Mouse (Mus musculus) MEL (cell line): ENCODE measurements around the gene Aldh16a1. TPM values are rescaled to one million over a fixed set of nuclear protein-coding genes. Genes with fewer than 3 reads are reported as not detected.

Experiments
- DNase-seq: peaks from one replicate; pipeline ENCODE4 v3.0.0; 2011; ENCODE audit warnings: low read depth, low spot score
- H3K27ac ChIP-seq: 2 replicates; pipeline ENCODE4 v1.5.1; 2012; ENCODE audit warnings: low read depth, mild to moderate bottlenecking, control low read depth, low read length, moderate library complexity; ENCODE audit not compliant: control insufficient read depth
- H3K27me3 ChIP-seq, 2 experiments: fragments of 150-350 bp in 1 of 2; sonication (generic) in 1 of 2; 2 replicates each; pipeline ENCODE4 v1.6.1; 2012; ENCODE audit warnings: low read length in 2 of 2, mild to moderate bottlenecking in 2 of 2, improper control_type of control experiment in 1 of 2, moderate library complexity in 1 of 2; ENCODE audit not compliant: insufficient read depth in 2 of 2, control insufficient read depth in 1 of 2
- H3K36me3 ChIP-seq, 2 experiments: 2 replicates each; pipeline ENCODE4 v1.6.1; 2012 to 2014; ENCODE audit warnings: low read length in 2 of 2, improper control_type of control experiment in 1 of 2, inconsistent platforms in 1 of 2, mild to moderate bottlenecking in 1 of 2; ENCODE audit not compliant: insufficient read depth in 2 of 2, control insufficient read depth in 1 of 2
- H3K4me1 ChIP-seq, 2 experiments: fragments of 150-350 bp in 1 of 2; sonication (generic) in 1 of 2; 2 replicates each; pipeline ENCODE4 v1.6.1; 2012; ENCODE audit warnings: low read length in 2 of 2, improper control_type of control experiment in 1 of 2, mild to moderate bottlenecking in 1 of 2; ENCODE audit not compliant: insufficient read depth in 2 of 2, control insufficient read depth in 1 of 2
- H3K4me3 ChIP-seq, 2 experiments: fragments of 150-350 bp in 1 of 2; sonication (generic) in 1 of 2; 2 replicates each; pipeline ENCODE4 v1.5.1; 2012; ENCODE audit warnings: low read depth in 2 of 2, low read length in 2 of 2, mild to moderate bottlenecking in 2 of 2, moderate library complexity in 2 of 2, control low read depth in 1 of 2, improper control_type of control experiment in 1 of 2; ENCODE audit not compliant: control insufficient read depth in 1 of 2, insufficient read depth in 1 of 2
- H3K79me2 ChIP-seq: 2 replicates; pipeline ENCODE4 v1.6.1; 2012; ENCODE audit warnings: mild to moderate bottlenecking, low read length, moderate library complexity; ENCODE audit not compliant: control insufficient read depth, poor library complexity, insufficient read depth
- H3K9ac ChIP-seq: 2 replicates; pipeline ENCODE4 v1.6.1; 2012; ENCODE audit warnings: low read depth, mild to moderate bottlenecking, control low read depth, low read length, moderate library complexity; ENCODE audit not compliant: control insufficient read depth, poor library complexity, severe bottlenecking
- H3K9me3 ChIP-seq: fragments of 150-350 bp; sonication (generic); replicated peaks from 2 replicates; pipeline ENCODE4 v1.6.1; 2012; ENCODE audit warnings: mild to moderate bottlenecking, low read length, improper control_type of control experiment, moderate library complexity; ENCODE audit not compliant: insufficient read depth
- BHLHE40 ChIP-seq: IDR thresholded peaks from 2 replicates; pipeline ENCODE4 v1.6.1; 2012; ENCODE audit warnings: low read depth, mild to moderate bottlenecking, inconsistent platforms, low read length, improper control_type of control experiment, borderline replicate concordance
- CHD1 ChIP-seq: IDR thresholded peaks from 2 replicates; pipeline ENCODE4 v1.6.1; 2012; ENCODE audit warnings: low read depth, mild to moderate bottlenecking, inconsistent platforms, low read length, improper control_type of control experiment
- CTCF ChIP-seq, 3 experiments: IDR thresholded peaks in 2 of 3; conservative IDR thresholded peaks in 1 of 3; 2 replicates each; pipeline ENCODE4 v1.5.1; 2011 to 2012; ENCODE audit warnings: low read length in 3 of 3, low read depth in 2 of 3, mild to moderate bottlenecking in 2 of 3, improper control_type of control experiment in 1 of 3, inconsistent platforms in 1 of 3, mixed read lengths in 1 of 3, moderate library complexity in 1 of 3; ENCODE audit not compliant: control insufficient read depth in 1 of 3, insufficient read depth in 1 of 3, poor library complexity in 1 of 3, severe bottlenecking in 1 of 3
- E2F4 ChIP-seq: IDR thresholded peaks from 2 replicates; pipeline ENCODE4 v1.6.1; 2011; ENCODE audit warnings: low read depth, low read length, improper control_type of control experiment, borderline replicate concordance
- ELF1 ChIP-seq: IDR thresholded peaks from 2 replicates; pipeline ENCODE4 v1.6.1; 2014; ENCODE audit warnings: low read depth, mild to moderate bottlenecking, inconsistent platforms, low read length, improper control_type of control experiment, moderate library complexity
- EP300 ChIP-seq, 2 experiments: IDR thresholded peaks; 2 replicates each; pipeline ENCODE4 v1.6.1; 2011; ENCODE audit warnings: improper control_type of control experiment in 2 of 2, low read length in 2 of 2, low read depth in 1 of 2, mild to moderate bottlenecking in 1 of 2
- ETS1 ChIP-seq: IDR thresholded peaks from 2 replicates; pipeline ENCODE4 v1.6.1; 2012; ENCODE audit warnings: low read depth, mild to moderate bottlenecking, inconsistent platforms, low read length, improper control_type of control experiment, moderate library complexity
- GATA1 ChIP-seq: IDR thresholded peaks from 2 replicates; pipeline ENCODE4 v1.6.1; 2011; ENCODE audit warnings: low read depth, low read length, improper control_type of control experiment
- HCFC1 ChIP-seq: IDR thresholded peaks from 2 replicates; pipeline ENCODE4 v1.6.1; 2012; ENCODE audit warnings: low read depth, mild to moderate bottlenecking, inconsistent platforms, low read length, improper control_type of control experiment, moderate library complexity
- KAT2A ChIP-seq: conservative IDR thresholded peaks from 2 replicates; pipeline ENCODE4 v1.6.1; 2012; ENCODE audit warnings: low read depth, low read length, improper control_type of control experiment, inconsistent platforms
- MAFK ChIP-seq: IDR thresholded peaks from 2 replicates; pipeline ENCODE4 v1.6.1; 2011; ENCODE audit warnings: low read depth, mild to moderate bottlenecking, low read length, improper control_type of control experiment, borderline replicate concordance
- MAX ChIP-seq: IDR thresholded peaks from 2 replicates; pipeline ENCODE4 v1.6.1; 2011; ENCODE audit warnings: low read length, improper control_type of control experiment
- MEF2A ChIP-seq: IDR thresholded peaks from 2 replicates; pipeline ENCODE4 v1.6.1; 2014; ENCODE audit warnings: low read depth, mild to moderate bottlenecking, inconsistent platforms, low read length, improper control_type of control experiment; ENCODE audit not compliant: poor library complexity, insufficient replicate concordance, severe bottlenecking; ENCODE audit errors: extremely low read depth
- MXI1 ChIP-seq: IDR thresholded peaks from 2 replicates; pipeline ENCODE4 v1.6.1; 2011; ENCODE audit warnings: mild to moderate bottlenecking, low read depth, low read length, improper control_type of control experiment
- MYB ChIP-seq: IDR thresholded peaks from 2 replicates; pipeline ENCODE4 v1.6.1; 2011; ENCODE audit warnings: mild to moderate bottlenecking, low read depth, low read length, improper control_type of control experiment
- MYC ChIP-seq: IDR thresholded peaks from 2 replicates; pipeline ENCODE4 v1.6.1; 2011; ENCODE audit warnings: low read depth, mild to moderate bottlenecking, low read length, improper control_type of control experiment, moderate library complexity
- NELFE ChIP-seq: IDR thresholded peaks from 2 replicates; pipeline ENCODE4 v1.6.1; 2011; ENCODE audit warnings: low read depth, low read length, improper control_type of control experiment
- POLR2A ChIP-seq, 2 experiments: IDR thresholded peaks; 2 replicates each; pipeline ENCODE4 v1.6.1; 2011 to 2012; ENCODE audit warnings: low read length in 2 of 2, mild to moderate bottlenecking in 2 of 2, control low read depth in 1 of 2, improper control_type of control experiment in 1 of 2, low read depth in 1 of 2, moderate library complexity in 1 of 2; ENCODE audit not compliant: control insufficient read depth in 1 of 2, insufficient read depth in 1 of 2, poor library complexity in 1 of 2
- POLR2AphosphoS2 ChIP-seq: IDR thresholded peaks from 2 replicates; pipeline ENCODE4 v1.6.1; 2011; ENCODE audit warnings: low read length, improper control_type of control experiment
- RAD21 ChIP-seq: IDR thresholded peaks from 2 replicates; pipeline ENCODE4 v1.6.1; 2011; ENCODE audit warnings: mild to moderate bottlenecking, low read depth, low read length, improper control_type of control experiment
- RCOR1 ChIP-seq: IDR thresholded peaks from 2 replicates; pipeline ENCODE4 v1.6.1; 2012; ENCODE audit warnings: low read depth, mild to moderate bottlenecking, inconsistent platforms, low read length, improper control_type of control experiment
- SMC3 ChIP-seq: IDR thresholded peaks from 2 replicates; pipeline ENCODE4 v1.6.1; 2011; ENCODE audit warnings: low read depth, low read length, improper control_type of control experiment
- TAL1 ChIP-seq: IDR thresholded peaks from 2 replicates; pipeline ENCODE4 v1.6.1; 2012; ENCODE audit warnings: mild to moderate bottlenecking, inconsistent platforms, low read length, moderate library complexity, mixed read lengths
- TCF12 ChIP-seq: IDR thresholded peaks from 2 replicates; pipeline ENCODE4 v1.6.1; 2014; ENCODE audit warnings: low read depth, mild to moderate bottlenecking, inconsistent platforms, low read length, improper control_type of control experiment, moderate library complexity
- ZKSCAN1 ChIP-seq: IDR thresholded peaks from 2 replicates; pipeline ENCODE4 v1.6.1; 2012; ENCODE audit warnings: low read depth, mild to moderate bottlenecking, inconsistent platforms, low read length, improper control_type of control experiment, moderate library complexity
- ZMIZ1 ChIP-seq: IDR thresholded peaks from 2 replicates; pipeline ENCODE4 v1.6.1; 2012; ENCODE audit warnings: low read depth, mild to moderate bottlenecking, inconsistent platforms, low read length, improper control_type of control experiment, moderate library complexity
- polyA plus RNA-seq, 2 experiments: library from polyadenylated mRNA; stranded (reverse) in 1 of 2; unstranded in 1 of 2; fragments of >175 nt in 1 of 2; fragments of >200 nt in 1 of 2; gene quantifications; 2 replicates each; pipeline versions ENCODE4 v1.2.1 to v1.2.4; 2012; ENCODE audit warnings: low replicate concordance in 2 of 2, low read depth in 1 of 2; ENCODE audit not compliant: insufficient read length in 2 of 2, insufficient read depth in 1 of 2, missing spikeins in 1 of 2
- total RNA-seq: library from RNA; depleted of rRNA; stranded (reverse); fragments of 300-350 nt; gene quantifications from 2 replicates; pipeline ENCODE4 v1.2.3, GENCODE M21; 2012

Aldh16a1 gene
- total and polyA plus RNA-seq, 3 experiments: 33.9 to 61.6 TPM; not detected in 1

DNA sequence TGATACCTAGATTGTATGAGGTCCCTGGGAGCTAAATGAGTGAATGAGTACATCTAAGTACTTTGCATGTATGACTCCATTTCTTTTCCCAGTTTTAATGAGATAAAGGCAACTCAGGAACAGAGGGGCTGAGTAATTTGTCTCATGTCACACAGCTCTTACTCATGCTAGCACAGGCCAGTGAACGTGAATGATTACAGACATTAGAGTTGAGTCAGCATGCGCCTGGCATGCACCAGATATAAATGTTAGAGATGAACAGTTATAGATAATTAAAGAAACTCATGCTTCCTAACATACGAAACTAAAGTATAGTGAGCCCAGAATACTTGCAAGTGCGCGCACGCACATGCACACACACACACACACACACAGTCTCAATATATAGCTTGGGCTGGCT lies 35.8 kb upstream of the Aldh16a1 start:
- H3K9ac ChIP-seq: no peak overlapping the region
- no peaks in the 10 kb centered on the region for H3K27me3 ChIP-seq
- 0 out of 2 replicates have a peak, but pooled peaks have one; percentile 46 for TF ChIP-seq MYC
- no peak for TF ChIP-seq E2F4
- peak; percentile 76 for TF ChIP-seq GATA1
- peak; percentile 73 for TF ChIP-seq TCF12
- TF ChIP-seq NELFE: no peak
- 0 out of 2 replicates have a peak, but pooled peaks have one; percentile 28 for TF ChIP-seq BHLHE40
- TF ChIP-seq RCOR1: peak; percentile 35; the same call in 1 of the 2 replicates
- peak; percentile 62 for TF ChIP-seq ETS1
- 0 out of 2 replicates have a peak, but pooled peaks have one; percentile 37 for TF ChIP-seq MXI1
- 0 out of 2 replicates have a peak, but pooled peaks have one; percentile 34 for TF ChIP-seq MYB
- TF ChIP-seq ZKSCAN1: no peak
- peak; percentile 80 to 85 for TF ChIP-seq EP300 (IDR thresholded peaks at IDR 0.05; ENCODE audit: low read depth in 1 of 2, low read length in 2 of 2)
- TF ChIP-seq TAL1: peak; percentile 48; the same call in 1 of the 2 replicates
- TF ChIP-seq MAX: peak; percentile 69; the same call in 1 of the 2 replicates
- H3K4me1 ChIP-seq: peaks cover 26 to 41% of the 10 kb centered on the region in 2 experiments
- H3K79me2 ChIP-seq: no peaks in the 10 kb centered on the region
- peak; percentile 70 for DNase-seq
- H3K4me3 ChIP-seq: no peak overlapping the region
- no peaks in the 10 kb centered on the region for H3K9me3 ChIP-seq
- peaks cover 0 to 14% of the 10 kb centered on the region in 2 experiments; a peak in 2 of 4 replicates for H3K36me3 ChIP-seq
- H3K27ac ChIP-seq: peak overlapping the region; percentile 34

DNA sequence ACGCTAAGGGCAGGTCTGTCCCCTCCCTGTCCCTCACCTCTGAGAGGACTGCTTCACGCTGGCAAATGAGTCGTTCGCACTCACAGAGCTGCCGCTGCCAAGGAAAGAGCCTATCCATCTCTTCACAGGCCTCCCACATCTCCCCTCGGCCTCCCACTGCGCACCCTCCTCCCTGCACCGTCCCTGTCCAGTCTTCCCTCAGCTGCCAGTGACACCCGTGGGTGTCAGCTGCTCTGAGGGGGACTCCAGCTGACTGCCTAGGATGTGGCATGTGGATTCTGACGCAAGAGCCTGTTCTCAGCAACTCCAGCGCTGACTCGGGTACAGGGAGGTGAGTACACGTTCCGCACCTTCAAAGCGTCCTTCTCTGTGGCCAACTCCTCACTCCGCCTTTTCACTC lies 35.2 kb upstream of the Aldh16a1 start:
- Histone ChIP-seq H3K9me3 (no peaks in the 10 kb centered on the region), H3K4me3 (no peak overlapping the region), H3K27me3 (no peaks in the 10 kb centered on the region), H3K79me2 (no peaks in the 10 kb centered on the region), H3K9ac (no peak overlapping the region), H3K27ac (peak overlapping the region; percentile 5; the same call in 1 of the 2 replicates), H3K4me1 (peaks cover 26 to 41% of the 10 kb centered on the region in 2 experiments), H3K36me3 (peaks cover 0 to 13% of the 10 kb centered on the region in 2 experiments; a peak in 2 of 4 replicates)
- DNase-seq: no peak
- TF ChIP-seq TCF12 (no peak), POLR2A (IDR thresholded peaks at IDR 0.05; ENCODE audit: control insufficient read depth in 1 of 2, insufficient read depth in 1 of 2, low read depth in 1 of 2, low read length in 2 of 2, poor library complexity in 1 of 2) (no peak), SMC3 (no peak), MYB (no peak), E2F4 (no peak), GATA1 (no peak), HCFC1 (no peak), RAD21 (no peak), CTCF (IDR thresholded peaks at IDR 0.05 in 2 of 3, conservative IDR thresholded peaks at IDR 0.05 in 1 of 3; ENCODE audit: control insufficient read depth in 1 of 3, insufficient read depth in 1 of 3, low read depth in 2 of 3, low read length in 3 of 3, poor library complexity in 1 of 3, severe bottlenecking in 1 of 3) (no peak), KAT2A (no peak), CHD1 (no peak), POLR2AphosphoS2 (no peak), MEF2A (no peak), ELF1 (no peak), MAFK (no peak), ZMIZ1 (no peak)
